Mouse (Mus musculus) midbrain, embryonic 16.5 days (tissue): ENCODE results near the gene Phf20. TPM values are rescaled to one million over a fixed set of nuclear protein-coding genes. Genes with fewer than 3 reads are reported as not detected.

Experiments used
- ATAC-seq: fragments of 200-750 bp; cut with Nextera tagmentation; 2 replicates; pipeline ENCODE4 v1.8.0; 2017; ENCODE audit warnings: moderate TSS enrichment
- H3K27ac ChIP-seq: fragments of 300-500 bp; sonication (generic); 2 replicates; pipeline ENCODE4 v1.5.1; 2014; ENCODE audit warnings: mild to moderate bottlenecking, low read length, mixed read lengths
- H3K27me3 ChIP-seq: fragments of 300-500 bp; sonication (generic); 2 replicates; pipeline ENCODE4 v1.6.1; 2014; ENCODE audit warnings: low read depth, low read length, mixed read lengths; ENCODE audit not compliant: control insufficient read depth, insufficient read depth
- H3K36me3 ChIP-seq: fragments of 300-500 bp; sonication (generic); 2 replicates; pipeline ENCODE4 v1.6.1; 2014; ENCODE audit warnings: mild to moderate bottlenecking, low read length, moderate library complexity, mixed read lengths; ENCODE audit not compliant: control insufficient read depth, insufficient read depth
- H3K4me1 ChIP-seq: fragments of 300-500 bp; sonication (generic); 2 replicates; pipeline ENCODE4 v1.6.1; 2014; ENCODE audit warnings: mild to moderate bottlenecking, low read length, mixed read lengths; ENCODE audit not compliant: control insufficient read depth, insufficient read depth
- H3K4me2 ChIP-seq: fragments of 300-500 bp; sonication (generic); 2 replicates; pipeline ENCODE4 v1.6.1; 2014; ENCODE audit warnings: mild to moderate bottlenecking, low read length, mixed read lengths
- H3K4me3 ChIP-seq: fragments of 300-500 bp; sonication (generic); 2 replicates; pipeline ENCODE4 v1.5.1; 2014; ENCODE audit warnings: low read depth, mild to moderate bottlenecking, low read length, moderate library complexity, mixed read lengths
- H3K9ac ChIP-seq: fragments of 300-500 bp; sonication (generic); 2 replicates; pipeline ENCODE4 v1.6.1; 2014; ENCODE audit warnings: low read depth, low read length, mixed read lengths
- H3K9me3 ChIP-seq: fragments of 300-500 bp; sonication (generic); replicated peaks from 2 replicates; pipeline ENCODE4 v1.6.1; 2014; ENCODE audit warnings: mild to moderate bottlenecking, low read length, mixed read lengths; ENCODE audit not compliant: control insufficient read depth, poor library complexity, severe bottlenecking
- WGBS: fragments of 180-500 bp; shearing (Covaris S2); extraction: QIAGEN DNeasy Blood & Tissue Kit; methylation state at CpG from one replicate; pipeline ENCODE4 v1.1.7; 2014; 5-methylcytosine and 5-hydroxymethylcytosine counted together
- polyA plus RNA-seq: library from polyadenylated mRNA; unstranded; fragments of >200 nt; fragmentation: Nextera tagmentation; extraction: Ambion mirVana; gene quantifications from 2 replicates; pipeline ENCODE4 v1.2.1, GENCODE M21; 2015

Phf20 gene
- polyA plus RNA-seq, 1 experiment from 2014 or later: 132 TPM

DNA sequence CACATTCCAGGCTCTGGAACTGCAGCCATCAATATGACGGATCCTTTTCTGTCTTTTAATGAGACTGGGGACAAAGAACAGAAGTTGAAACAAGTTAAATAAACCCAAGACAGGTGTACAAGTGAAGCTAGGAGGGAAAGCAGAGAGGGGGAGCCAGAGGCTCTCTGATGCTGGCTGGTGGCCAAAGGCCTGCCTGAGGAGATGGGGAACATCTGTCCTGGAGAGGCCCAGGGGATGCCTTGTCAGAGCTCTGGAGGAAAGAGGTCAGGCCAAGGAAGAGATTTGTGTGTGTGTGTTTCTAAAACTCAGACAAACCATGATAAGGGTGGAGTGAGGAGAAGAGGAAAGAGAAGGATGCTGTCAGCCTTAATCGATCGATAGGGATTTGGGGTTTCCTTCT is 101.4 kb downstream of the Phf20 start:
- Histone ChIP-seq H3K4me3 (no peak overlapping the region), H3K27ac (no peak overlapping the region), H3K9me3 (no peaks in the 10 kb centered on the region), H3K36me3 (peaks cover 20% of the 10 kb centered on the region; the same call in 1 of the 2 replicates), H3K27me3 (no peaks in the 10 kb centered on the region), H3K4me1 (no peaks in the 10 kb centered on the region), H3K4me2 (no peak overlapping the region), H3K9ac (no peak overlapping the region)
- no peak for ATAC-seq
- 95% methylated on average over 3 of the region's 3 CpGs for WGBS

DNA sequence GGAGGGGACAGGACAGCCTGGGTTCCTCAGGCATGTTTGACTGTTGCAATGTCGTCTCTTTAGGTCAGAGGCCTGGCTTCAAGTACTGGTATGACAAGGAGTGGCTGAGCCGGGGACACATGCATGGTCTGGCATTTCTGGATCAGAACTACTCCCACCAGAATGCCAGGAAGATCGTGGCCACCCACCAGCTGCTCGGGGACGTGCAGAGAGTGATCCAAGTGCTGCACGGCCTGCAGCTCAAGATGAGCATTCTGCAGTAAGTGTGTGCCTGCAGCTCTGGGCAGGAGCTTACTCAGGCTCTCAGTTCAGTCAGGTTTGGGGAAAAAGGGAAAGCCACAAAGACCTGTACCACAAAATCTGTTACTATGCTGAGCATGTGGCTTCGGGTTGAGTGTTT is 102.2 kb downstream of the Phf20 start:
- ATAC-seq: no peak
- Histone ChIP-seq H3K4me1 (no peaks in the 10 kb centered on the region), H3K27me3 (no peaks in the 10 kb centered on the region), H3K9ac (no peak overlapping the region), H3K4me2 (no peak overlapping the region), H3K9me3 (no peaks in the 10 kb centered on the region), H3K27ac (no peak overlapping the region), H3K36me3 (peaks cover 20% of the 10 kb centered on the region), H3K4me3 (no peak overlapping the region)
- WGBS: 89% methylated on average over 7 of the region's 7 CpGs

DNA sequence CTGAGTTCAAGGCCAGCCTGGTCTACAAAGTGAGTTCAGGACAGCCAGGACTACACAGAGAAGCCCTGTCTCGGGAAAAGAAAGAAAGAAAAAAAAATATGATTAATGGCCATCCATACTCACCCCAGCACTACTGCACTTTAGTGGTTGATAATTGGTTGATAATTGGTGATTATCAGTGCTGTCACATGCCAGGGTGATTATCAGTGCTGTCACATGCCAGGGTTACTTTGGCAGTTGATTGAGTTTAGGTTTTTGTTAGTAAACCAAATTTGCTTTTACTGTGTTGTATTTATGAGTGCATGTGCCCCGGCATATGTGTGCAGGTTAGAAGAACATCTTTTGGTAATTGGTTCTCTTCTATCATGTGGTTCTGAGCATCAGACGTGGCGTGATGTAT is 105.8 kb downstream of the Phf20 start:
- 92% methylated on average over 4 of the region's 4 CpGs for WGBS
- no peak overlapping the region for H3K9ac ChIP-seq
- ATAC-seq: no peak
- no peaks in the 10 kb centered on the region for H3K9me3 ChIP-seq
- no peak overlapping the region for H3K27ac ChIP-seq
- no peak overlapping the region for H3K4me2 ChIP-seq
- H3K36me3 ChIP-seq: peaks cover 23% of the 10 kb centered on the region
- no peak overlapping the region for H3K4me3 ChIP-seq
- H3K4me1 ChIP-seq: no peaks in the 10 kb centered on the region
- no peaks in the 10 kb centered on the region for H3K27me3 ChIP-seq

DNA sequence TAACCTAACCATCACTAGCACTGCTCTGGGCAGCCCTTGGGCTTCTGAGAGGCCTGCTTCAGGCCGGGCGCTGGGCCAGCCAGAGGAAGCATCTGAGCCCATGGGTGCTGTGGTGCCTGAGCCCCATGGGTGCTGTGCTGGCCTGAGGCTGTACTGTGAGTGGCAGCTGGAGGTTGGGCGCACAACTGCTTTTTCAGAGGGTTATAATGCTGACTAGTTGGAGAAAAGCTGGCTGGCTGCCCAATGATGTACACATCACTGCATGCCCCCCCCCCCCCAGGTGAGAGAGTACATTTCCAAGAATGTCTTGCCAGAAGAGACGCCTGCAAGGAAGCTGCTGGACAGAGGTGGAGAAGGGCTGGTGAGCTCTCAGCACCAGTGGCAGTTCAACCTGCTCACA is 108.1 kb downstream of the Phf20 start:
- Histone ChIP-seq H3K9me3 (no peaks in the 10 kb centered on the region), H3K4me3 (no peak overlapping the region), H3K27me3 (no peaks in the 10 kb centered on the region), H3K9ac (no peak overlapping the region), H3K27ac (no peak overlapping the region), H3K36me3 (peaks cover 21% of the 10 kb centered on the region), H3K4me1 (no peaks in the 10 kb centered on the region), H3K4me2 (no peak overlapping the region)
- ATAC-seq: no peak
- WGBS: 93% methylated on average over 4 of the region's 4 CpGs

DNA sequence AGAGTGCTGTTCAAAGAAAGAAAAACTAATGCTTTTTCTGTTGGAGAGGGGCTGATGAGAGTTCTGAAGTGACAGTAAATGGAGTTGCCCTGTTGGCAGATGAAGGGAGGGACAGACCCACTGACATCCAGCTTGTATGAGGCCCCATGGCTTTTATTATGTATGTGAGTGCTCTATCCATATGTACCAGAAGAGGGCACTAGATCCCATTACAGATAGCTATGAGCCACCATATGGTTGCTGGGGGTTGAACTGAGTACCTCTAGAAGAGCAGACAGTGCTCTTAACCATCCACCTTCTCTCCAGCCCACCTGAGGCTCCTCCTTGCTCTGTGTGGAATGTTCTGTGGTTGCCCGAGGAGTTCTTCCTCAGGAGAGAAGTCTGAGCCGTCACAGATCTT is 109.6 kb downstream of the Phf20 start:
- H3K4me2 ChIP-seq: no peak overlapping the region
- no peak overlapping the region for H3K9ac ChIP-seq
- H3K27me3 ChIP-seq: no peaks in the 10 kb centered on the region
- peaks cover 21% of the 10 kb centered on the region for H3K36me3 ChIP-seq
- no peak overlapping the region for H3K4me3 ChIP-seq
- ATAC-seq: no peak
- WGBS: 78% methylated on average over 2 of the region's 2 CpGs
- no peak overlapping the region for H3K27ac ChIP-seq
- H3K4me1 ChIP-seq: no peaks in the 10 kb centered on the region; the same call in 1 of the 2 replicates
- H3K9me3 ChIP-seq: no peaks in the 10 kb centered on the region

DNA sequence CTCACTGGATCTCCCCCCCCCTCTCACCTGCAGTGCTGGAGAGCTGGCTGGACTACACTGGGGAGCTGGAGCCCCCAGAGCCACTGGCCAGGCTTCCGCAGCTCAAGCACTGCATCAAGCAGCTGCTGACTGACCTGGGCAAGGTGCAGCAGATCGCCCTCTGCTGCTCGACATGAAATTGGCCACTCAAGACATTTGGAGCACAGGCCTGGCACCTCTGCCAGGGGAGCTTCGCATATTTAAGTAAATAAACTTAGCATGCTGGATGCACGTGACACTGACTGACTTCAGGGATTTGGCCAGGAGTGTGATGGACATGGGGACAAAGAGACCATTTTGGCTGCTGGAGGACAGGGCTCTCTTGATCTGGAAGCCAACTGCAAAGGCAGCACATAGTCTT is 111.0 kb downstream of the Phf20 start:
- H3K36me3 ChIP-seq: peaks cover 17% of the 10 kb centered on the region
- ATAC-seq: no peak
- H3K27me3 ChIP-seq: no peaks in the 10 kb centered on the region
- WGBS: 52% methylated on average over 5 of the region's 5 CpGs
- H3K9me3 ChIP-seq: no peaks in the 10 kb centered on the region
- H3K9ac ChIP-seq: no peak overlapping the region
- H3K4me1 ChIP-seq: peaks cover 5% of the 10 kb centered on the region
- H3K4me2 ChIP-seq: no peak overlapping the region
- no peak overlapping the region for H3K27ac ChIP-seq
- H3K4me3 ChIP-seq: no peak overlapping the region

DNA sequence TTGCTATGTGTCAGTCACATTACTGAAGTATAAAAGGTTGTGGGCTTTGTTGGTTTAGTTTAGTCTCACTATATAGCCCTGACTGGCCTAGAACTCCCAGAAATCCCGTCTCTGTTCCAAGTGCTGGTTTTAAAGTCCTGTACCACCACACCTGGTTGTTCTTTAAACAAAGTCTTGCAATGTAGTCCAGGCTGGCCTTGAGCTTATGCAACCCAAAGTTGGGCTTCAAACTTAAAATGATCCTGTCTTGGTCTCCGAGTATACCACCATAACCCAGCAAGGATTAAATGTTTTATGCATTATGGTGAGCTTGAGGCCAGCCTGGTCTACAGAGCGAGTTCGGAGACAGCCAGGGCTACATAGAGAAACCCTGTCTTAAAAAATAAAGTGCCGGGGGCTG is 113.7 kb downstream of the Phf20 start:
- no peaks in the 10 kb centered on the region for H3K9me3 ChIP-seq
- H3K4me2 ChIP-seq: no peak overlapping the region
- no peak overlapping the region for H3K27ac ChIP-seq
- peaks cover 1% of the 10 kb centered on the region; the same call in 1 of the 2 replicates for H3K36me3 ChIP-seq
- ATAC-seq: no peak
- no peak overlapping the region for H3K4me3 ChIP-seq
- no peaks in the 10 kb centered on the region for H3K27me3 ChIP-seq
- H3K9ac ChIP-seq: no peak overlapping the region
- WGBS: 98% methylated on average over 5 of the region's 5 CpGs
- H3K4me1 ChIP-seq: peaks cover 12% of the 10 kb centered on the region

DNA sequence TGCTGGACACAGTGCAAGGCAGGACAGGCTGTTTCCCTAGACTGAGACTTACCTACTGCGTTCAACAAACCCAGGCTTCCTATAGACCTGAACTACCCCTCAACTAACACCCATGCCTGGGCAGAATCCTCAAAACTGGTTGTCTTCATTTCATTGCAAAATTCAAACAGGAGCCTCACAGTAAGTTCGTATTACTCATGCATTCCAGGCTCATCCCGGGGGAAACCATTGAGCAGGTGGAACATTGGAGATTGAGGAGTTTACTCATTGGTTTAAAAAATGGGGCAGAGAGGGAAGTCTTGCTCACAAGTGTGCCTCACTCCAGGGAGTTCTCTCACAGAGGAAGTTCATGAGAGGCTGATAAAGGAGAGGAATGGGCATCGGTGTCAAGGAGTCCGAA is 114.2 kb downstream of the Phf20 start:
- 94% methylated on average over 5 of the region's 5 CpGs for WGBS
- H3K27ac ChIP-seq: no peak overlapping the region
- no peaks in the 10 kb centered on the region for H3K36me3 ChIP-seq
- H3K9ac ChIP-seq: no peak overlapping the region
- H3K4me2 ChIP-seq: no peak overlapping the region
- H3K9me3 ChIP-seq: no peaks in the 10 kb centered on the region
- no peak overlapping the region for H3K4me3 ChIP-seq
- H3K4me1 ChIP-seq: peaks cover 12% of the 10 kb centered on the region
- H3K27me3 ChIP-seq: no peaks in the 10 kb centered on the region
- ATAC-seq: no peak

DNA sequence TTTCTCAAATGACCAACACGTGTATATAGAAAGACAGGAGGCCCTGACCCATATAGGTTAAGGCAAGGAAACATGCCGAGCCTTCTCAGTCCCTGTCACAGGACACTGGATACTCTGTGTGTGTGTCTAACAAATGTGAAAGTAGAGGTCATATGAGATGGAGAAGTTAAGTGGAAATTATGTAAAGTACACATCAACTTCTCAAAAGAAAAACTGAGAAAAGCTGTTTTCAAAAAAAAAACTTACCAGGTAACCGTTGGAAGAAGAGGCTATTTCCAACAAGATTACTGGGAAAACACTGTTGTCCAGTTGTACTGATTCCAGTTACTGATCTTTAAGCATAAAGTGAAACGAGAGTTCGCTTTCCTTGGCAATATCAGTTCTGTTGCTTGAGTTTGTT is 114.7 kb downstream of the Phf20 start:
- H3K27me3 ChIP-seq: no peaks in the 10 kb centered on the region
- no peaks in the 10 kb centered on the region for H3K36me3 ChIP-seq
- H3K4me3 ChIP-seq: peak overlapping the region; percentile 93; the same call in 1 of the 2 replicates
- H3K27ac ChIP-seq: peak overlapping the region; percentile 96; the same call in 1 of the 2 replicates
- WGBS: 92% methylated on average over 5 of the region's 5 CpGs
- H3K4me1 ChIP-seq: peaks cover 12% of the 10 kb centered on the region
- H3K9me3 ChIP-seq: no peaks in the 10 kb centered on the region
- no peak for ATAC-seq
- H3K4me2 ChIP-seq: peak overlapping the region; percentile 75
- H3K9ac ChIP-seq: peak overlapping the region; percentile 94
